Mouse (Mus musculus): ENCODE measurements around the gene Slit3. TPM values are rescaled to one million over a fixed set of nuclear protein-coding genes. Genes with fewer than 3 reads are reported as not detected.

Slit3 gene
- total and polyA plus RNA-seq, 2 experiments from 2014 or later, result 6.7 to 23.7 TPM

GRCm38 (mm10) chr11:35096538-35096937, 24.5 kb upstream of the Slit3 start:
- 27% methylated on average over 5 of the region's 5 CpGs for WGBS

GRCm38 (mm10) chr11:35109781-35110180, 11.2 kb upstream of the Slit3 start:
- no peak for TF ChIP-seq CTCF (IDR thresholded peaks at IDR 0.05; ENCODE audit: low read depth)
- no peak for TF ChIP-seq EP300 (IDR thresholded peaks at IDR 0.05; ENCODE audit: low read depth)
- Histone ChIP-seq H3K9ac (replicated peaks; ENCODE audit: low read depth, low read length) (no peak overlapping the region), H3K4me3 (ENCODE audit: low read depth, low read length) (no peak overlapping the region), H3K4me2 (ENCODE audit: low read depth, low read length) (no peak overlapping the region), H3K27me3 (ENCODE audit: control insufficient read depth, insufficient read depth, low read length) (no peaks in the 10 kb centered on the region), H3K9me3 (replicated peaks; ENCODE audit: control insufficient read depth, low read length) (no peaks in the 10 kb centered on the region), H3K36me3 (replicated peaks; ENCODE audit: control insufficient read depth, insufficient read depth, low read length) (no peaks in the 10 kb centered on the region), H3K4me1 (ENCODE audit: control insufficient read depth, insufficient read depth) (no peaks in the 10 kb centered on the region), H3K27ac (ENCODE audit: low read depth) (no peak overlapping the region)
- ATAC-seq (ENCODE audit: insufficient read depth, low read depth), result no peak
- DNase-seq (ENCODE audit: low spot score), result no peak
- WGBS, result 57% methylated on average over 4 of the region's 4 CpGs

More at GRCm38 (mm10) chr11:35096538-35096937, 24.5 kb upstream of the Slit3 start:
- DNase-seq (ENCODE audit: low spot score) (no peak), ATAC-seq (ENCODE audit: insufficient read depth, low read depth) (no peak)
- no peaks in the 10 kb centered on the region for H3K36me3 ChIP-seq (replicated peaks; ENCODE audit: control insufficient read depth, insufficient read depth, low read length)
- no peaks in the 10 kb centered on the region for H3K9me3 ChIP-seq (replicated peaks; ENCODE audit: control insufficient read depth, low read length)
- no peak overlapping the region for H3K4me3 ChIP-seq (ENCODE audit: low read depth, low read length)
- TF ChIP-seq CTCF (IDR thresholded peaks at IDR 0.05; ENCODE audit: low read depth), result no peak
- no peak for TF ChIP-seq EP300 (IDR thresholded peaks at IDR 0.05; ENCODE audit: low read depth)
- no peaks in the 10 kb centered on the region for H3K4me1 ChIP-seq (ENCODE audit: control insufficient read depth, insufficient read depth)
- no peak overlapping the region for H3K27ac ChIP-seq (ENCODE audit: low read depth)
- H3K9ac ChIP-seq (replicated peaks; ENCODE audit: low read depth, low read length), result no peak overlapping the region
- H3K27me3 ChIP-seq (ENCODE audit: control insufficient read depth, insufficient read depth, low read length), result no peaks in the 10 kb centered on the region
- H3K4me2 ChIP-seq (ENCODE audit: low read depth, low read length), result no peak overlapping the region

DNA sequence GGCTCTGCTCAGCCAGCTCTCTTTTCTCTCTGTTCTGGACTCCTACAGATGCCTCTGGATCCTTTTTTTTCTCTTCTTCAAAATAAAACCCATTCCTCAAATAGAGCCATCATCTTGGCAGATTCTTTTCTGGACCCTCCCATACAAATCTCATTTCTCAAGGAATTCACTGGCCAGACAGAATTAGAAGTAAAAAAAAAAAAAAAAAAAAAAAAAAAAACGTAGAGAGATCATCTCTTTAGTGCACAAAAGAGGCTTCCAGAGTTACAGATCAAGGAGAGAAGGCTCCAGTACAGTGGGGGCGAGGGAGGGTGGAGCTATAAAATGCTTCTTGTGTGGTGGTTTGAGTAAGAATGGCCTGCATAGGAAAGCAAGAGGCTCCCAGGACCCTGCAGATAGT, 10.2 kb upstream of the Slit3 start:
- WGBS, result 51% methylated on average over 2 of the region's 2 CpGs
- no peak overlapping the region for H3K4me2 ChIP-seq (ENCODE audit: low read depth, low read length)
- no peaks in the 10 kb centered on the region for H3K36me3 ChIP-seq (replicated peaks; ENCODE audit: control insufficient read depth, insufficient read depth, low read length)
- H3K4me3 ChIP-seq (ENCODE audit: low read depth, low read length), result no peak overlapping the region
- H3K27ac ChIP-seq (ENCODE audit: low read depth), result no peak overlapping the region
- no peaks in the 10 kb centered on the region for H3K4me1 ChIP-seq (ENCODE audit: control insufficient read depth, insufficient read depth)
- DNase-seq (ENCODE audit: low spot score) (no peak), ATAC-seq (ENCODE audit: insufficient read depth, low read depth) (no peak)
- TF ChIP-seq CTCF (IDR thresholded peaks at IDR 0.05; ENCODE audit: low read depth) (no peak), EP300 (IDR thresholded peaks at IDR 0.05; ENCODE audit: low read depth) (no peak)
- H3K9ac ChIP-seq (replicated peaks; ENCODE audit: low read depth, low read length), result no peak overlapping the region
- no peaks in the 10 kb centered on the region for H3K9me3 ChIP-seq (replicated peaks; ENCODE audit: control insufficient read depth, low read length)
- no peaks in the 10 kb centered on the region for H3K27me3 ChIP-seq (ENCODE audit: control insufficient read depth, insufficient read depth, low read length)

DNA sequence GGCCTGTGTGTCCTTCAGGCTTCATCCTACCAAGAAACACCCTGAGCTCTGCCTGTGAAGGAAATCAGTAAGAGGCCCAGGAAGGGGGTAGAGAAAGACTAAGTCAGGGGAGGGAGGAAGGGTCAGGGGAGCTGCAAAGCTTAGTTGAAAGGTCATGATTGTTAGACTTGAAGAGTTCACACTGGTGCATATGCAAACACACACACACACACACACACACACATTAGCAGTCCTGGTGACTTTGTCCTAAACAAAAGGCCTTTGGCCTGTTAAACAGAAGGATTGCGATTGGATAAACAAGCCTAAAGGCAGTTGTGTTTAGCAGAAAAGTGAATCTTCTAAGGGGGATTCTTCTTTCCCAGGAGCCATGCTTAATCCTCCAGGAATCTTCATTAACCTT, 7.7 kb upstream of the Slit3 start:
- 86% methylated on average over 1 of the region's 1 CpGs for WGBS
- DNase-seq (ENCODE audit: low spot score) (no peak), ATAC-seq (ENCODE audit: insufficient read depth, low read depth) (no peak)
- Histone ChIP-seq H3K4me1 (ENCODE audit: control insufficient read depth, insufficient read depth) (no peaks in the 10 kb centered on the region), H3K27me3 (ENCODE audit: control insufficient read depth, insufficient read depth, low read length) (0 out of 2 replicates have a peak, but pooled peaks cover 5% of the 10 kb centered on the region), H3K9ac (replicated peaks; ENCODE audit: low read depth, low read length) (no peak overlapping the region), H3K36me3 (replicated peaks; ENCODE audit: control insufficient read depth, insufficient read depth, low read length) (no peaks in the 10 kb centered on the region), H3K9me3 (replicated peaks; ENCODE audit: control insufficient read depth, low read length) (no peaks in the 10 kb centered on the region), H3K4me3 (ENCODE audit: low read depth, low read length) (no peak overlapping the region), H3K4me2 (ENCODE audit: low read depth, low read length) (no peak overlapping the region), H3K27ac (ENCODE audit: low read depth) (no peak overlapping the region)
- no peak for TF ChIP-seq CTCF (IDR thresholded peaks at IDR 0.05; ENCODE audit: low read depth)
- no peak for TF ChIP-seq EP300 (IDR thresholded peaks at IDR 0.05; ENCODE audit: low read depth)

- H3K9me3 ChIP-seq (replicated peaks; ENCODE audit: control insufficient read depth, low read length), result no peaks in the 10 kb centered on the region
- TF ChIP-seq CTCF (IDR thresholded peaks at IDR 0.05; ENCODE audit: low read depth), result no peak
- TF ChIP-seq EP300 (IDR thresholded peaks at IDR 0.05; ENCODE audit: low read depth), result no peak
- no peak overlapping the region for H3K27ac ChIP-seq (ENCODE audit: low read depth)
- WGBS, result 69% methylated on average over 3 of the region's 3 CpGs
- no peak overlapping the region for H3K9ac ChIP-seq (replicated peaks; ENCODE audit: low read depth, low read length)
- no peak overlapping the region for H3K4me2 ChIP-seq (ENCODE audit: low read depth, low read length)
- no peak overlapping the region for H3K4me3 ChIP-seq (ENCODE audit: low read depth, low read length)
- no peaks in the 10 kb centered on the region for H3K36me3 ChIP-seq (replicated peaks; ENCODE audit: control insufficient read depth, insufficient read depth, low read length)
- peaks cover 16% of the 10 kb centered on the region for H3K27me3 ChIP-seq (ENCODE audit: control insufficient read depth, insufficient read depth, low read length)
- ATAC-seq (ENCODE audit: insufficient read depth, low read depth), result no peak
- DNase-seq (ENCODE audit: low spot score), result no peak
- no peaks in the 10 kb centered on the region for H3K4me1 ChIP-seq (ENCODE audit: control insufficient read depth, insufficient read depth)
These were observed 4.6 kb upstream of the Slit3 start for GRCm38 (mm10) chr11:35116436-35116835.

DNA sequence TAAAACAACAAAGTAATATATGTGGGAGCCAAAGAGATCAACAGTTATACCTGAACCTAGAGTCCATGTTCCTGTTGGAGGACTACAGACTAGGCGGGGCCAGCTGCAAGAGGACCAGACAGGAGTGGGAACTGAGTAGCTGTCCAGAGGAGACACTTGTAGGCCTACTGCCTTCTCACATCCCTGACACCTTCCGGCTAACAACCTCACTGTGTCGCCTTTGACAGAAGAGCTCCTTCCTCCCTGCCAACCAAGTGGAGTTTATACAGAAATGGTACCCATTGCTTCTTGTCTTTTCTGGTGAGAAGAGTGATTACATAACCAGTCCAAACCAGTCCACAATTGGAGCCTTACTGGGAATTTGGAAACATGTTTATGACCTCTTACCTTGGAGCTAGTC, 3.2 kb upstream of the Slit3 start:
- 88% methylated on average over 3 of the region's 3 CpGs for WGBS
- Histone ChIP-seq H3K36me3 (replicated peaks; ENCODE audit: control insufficient read depth, insufficient read depth, low read length) (no peaks in the 10 kb centered on the region), H3K4me3 (ENCODE audit: low read depth, low read length) (no peak overlapping the region), H3K9ac (replicated peaks; ENCODE audit: low read depth, low read length) (no peak overlapping the region), H3K27me3 (ENCODE audit: control insufficient read depth, insufficient read depth, low read length) (peaks cover 28% of the 10 kb centered on the region), H3K4me1 (ENCODE audit: control insufficient read depth, insufficient read depth) (no peaks in the 10 kb centered on the region), H3K27ac (ENCODE audit: low read depth) (no peak overlapping the region), H3K9me3 (replicated peaks; ENCODE audit: control insufficient read depth, low read length) (no peaks in the 10 kb centered on the region), H3K4me2 (ENCODE audit: low read depth, low read length) (no peak overlapping the region)
- TF ChIP-seq EP300 (IDR thresholded peaks at IDR 0.05; ENCODE audit: low read depth) (no peak), CTCF (IDR thresholded peaks at IDR 0.05; ENCODE audit: low read depth) (no peak)
- DNase-seq (ENCODE audit: low spot score) (no peak), ATAC-seq (ENCODE audit: insufficient read depth, low read depth) (no peak)
